Mouse (Mus musculus): ENCODE measurements around the gene Olfr1046. TPM values are rescaled to one million over a fixed set of nuclear protein-coding genes. Genes with fewer than 3 reads are reported as not detected.
"Not testable (repeated sequence)": the region's sequence is repeated elsewhere in the genome, so short reads cannot be mapped to it uniquely, and the experiment has no call there.

Gene Olfr1046
- total RNA-seq (2021) = not detected

GRCm38 (mm10) chr2:86219214-86219613 is at the start of gene Olfr1046:
Olfr1046 (minus strand) TSS chr2:86219314.
- intact Hi-C loops (cut with DNase I) = no loop called here
- no peak for DNase-seq

DNA sequence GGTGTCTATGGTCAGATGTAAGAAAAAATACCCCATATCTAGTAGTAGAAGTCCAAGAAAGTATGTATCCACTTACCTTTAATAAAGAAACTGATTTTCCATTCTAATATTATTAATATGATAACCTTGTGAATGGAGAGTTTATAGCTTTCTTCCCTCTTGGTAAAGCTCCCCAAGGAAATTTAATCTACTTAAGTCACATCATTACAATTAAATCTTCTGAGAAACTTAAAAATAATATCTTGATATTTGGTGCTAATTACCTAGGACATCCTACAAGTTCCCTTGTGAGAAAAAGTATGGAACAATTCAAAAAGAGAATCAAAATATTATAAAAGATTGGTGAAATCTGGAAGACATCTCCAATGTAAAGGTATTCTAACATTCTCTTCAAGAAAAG is 39.1 kb upstream of the Olfr1046 start, which contains the start of gene Olfr1049:
TSS of gene Olfr1049 (minus strand) at position 101 of the 400 bp plus-strand sequence.
- DNase-seq; intact Hi-C loops (cut with DNase I): not testable (repeated sequence)

- no peak for DNase-seq
- intact Hi-C loops (cut with DNase I) = no loop called here
These were observed 21.1 kb upstream of the Olfr1046 start, which contains the start of gene Olfr1048 for GRCm38 (mm10) chr2:86240189-86240588. Olfr1048 (minus strand) TSS chr2:86240289.

GRCm38 (mm10) chr2:86231301-86231700 is 12.2 kb upstream of the Olfr1046 start, which contains the start of gene Olfr1047:
Olfr1047 (minus strand) TSS chr2:86231401.
- intact Hi-C loops (cut with DNase I) = no loop called here
- DNase-seq = no peak

DNA sequence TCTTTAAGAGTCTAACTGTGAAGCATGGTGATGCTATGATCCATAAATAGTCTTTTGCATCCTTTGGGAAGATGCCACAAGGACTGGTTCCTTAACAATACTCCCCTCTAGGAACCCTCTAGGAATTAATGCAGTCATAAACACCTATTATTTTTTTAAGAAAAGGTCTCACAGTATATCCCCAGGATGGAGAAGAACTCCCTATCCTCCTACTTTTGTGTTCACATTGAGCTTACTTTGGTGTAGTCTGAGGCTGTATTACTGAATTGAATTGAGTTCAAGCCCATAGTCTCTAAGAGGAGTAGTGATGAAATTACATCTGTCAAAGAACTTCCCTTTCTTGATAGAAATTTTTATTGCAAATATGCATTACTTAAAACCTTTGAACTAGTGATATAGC is 16.2 kb downstream of the Olfr1046 start, which contains the start of gene Olfr1045:
TSS of gene Olfr1045 (minus strand) at position 101 of the 400 bp plus-strand sequence.
- no peak for DNase-seq
- intact Hi-C loops (cut with DNase I) = no loop called here

GRCm38 (mm10) chr2:86195863-86196262 is 23.3 kb downstream of the Olfr1046 start:
- intact Hi-C loops (cut with DNase I) = no loop called here

DNA sequence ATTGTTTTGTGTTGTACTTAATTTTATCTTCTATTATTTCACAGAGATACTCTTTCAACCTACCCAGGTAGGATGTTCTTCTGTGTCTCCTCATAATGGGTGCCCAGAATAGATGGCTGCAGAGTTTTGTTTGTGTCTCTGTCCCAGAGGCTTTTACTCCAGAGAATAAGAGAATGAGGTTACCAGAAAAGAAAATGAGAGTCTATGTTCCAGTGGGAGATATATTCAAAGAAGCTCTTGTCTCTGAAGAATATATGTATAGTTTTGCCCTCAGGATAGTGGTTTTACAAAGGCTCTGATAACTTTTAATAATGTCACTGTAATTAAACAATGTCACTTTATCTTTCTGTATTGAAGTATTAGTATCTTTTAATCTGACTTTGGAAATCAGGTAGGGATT is 33.5 kb downstream of the Olfr1046 start, which contains the start of gene Olfr52:
TSS of gene Olfr52 (minus strand) at position 101 of the 400 bp plus-strand sequence.
- intact Hi-C loops (cut with DNase I) = no loop called here
- DNase-seq = no peak

More at GRCm38 (mm10) chr2:86195863-86196262, 23.3 kb downstream of the Olfr1046 start:
- no peak for DNase-seq

DNA sequence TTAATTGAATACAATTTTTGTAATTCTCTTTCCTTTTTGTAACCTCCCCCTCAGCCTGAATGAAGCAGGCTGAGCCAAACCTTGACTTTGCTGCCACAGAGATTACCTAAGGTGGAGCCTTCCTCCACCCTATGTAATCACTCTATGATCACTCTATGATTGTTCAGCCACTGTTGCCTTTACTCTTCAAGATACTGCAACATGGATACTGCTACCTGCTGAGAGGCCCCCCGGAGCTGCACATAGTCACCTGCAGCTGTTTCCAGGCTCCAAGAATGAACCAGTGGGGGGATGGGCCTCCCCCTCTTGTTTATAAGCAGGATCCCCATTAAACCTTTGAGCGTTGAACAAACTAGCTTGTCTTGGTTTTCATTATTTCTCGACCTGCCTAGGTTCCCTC is 39.2 kb downstream of the Olfr1046 start:
- DNase-seq = no peak
- intact Hi-C loops (cut with DNase I) = no loop called here

DNA sequence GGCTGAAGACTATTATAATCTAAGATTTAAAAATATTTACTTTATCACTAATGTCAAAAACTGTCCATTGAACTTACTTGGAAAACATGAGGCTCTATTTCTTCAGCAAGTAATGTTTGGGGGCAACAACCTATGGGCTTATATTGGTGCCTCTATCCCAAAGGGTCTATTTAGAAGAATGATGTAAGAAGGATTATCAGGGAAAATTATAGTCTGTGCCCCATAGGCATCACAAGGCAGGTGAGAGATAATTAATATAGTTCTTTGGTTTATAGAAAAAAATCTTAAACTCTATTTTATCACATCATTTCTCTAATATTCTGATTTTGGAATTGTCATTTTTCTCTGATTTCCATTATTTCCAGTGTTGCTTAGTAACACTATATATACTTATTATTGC is 41.4 kb downstream of the Olfr1046 start, which contains the start of gene Olfr1044:
TSS of gene Olfr1044 (minus strand) at position 101 of the 400 bp plus-strand sequence.
- intact Hi-C loops (cut with DNase I) = no loop called here
- no peak for DNase-seq

DNA sequence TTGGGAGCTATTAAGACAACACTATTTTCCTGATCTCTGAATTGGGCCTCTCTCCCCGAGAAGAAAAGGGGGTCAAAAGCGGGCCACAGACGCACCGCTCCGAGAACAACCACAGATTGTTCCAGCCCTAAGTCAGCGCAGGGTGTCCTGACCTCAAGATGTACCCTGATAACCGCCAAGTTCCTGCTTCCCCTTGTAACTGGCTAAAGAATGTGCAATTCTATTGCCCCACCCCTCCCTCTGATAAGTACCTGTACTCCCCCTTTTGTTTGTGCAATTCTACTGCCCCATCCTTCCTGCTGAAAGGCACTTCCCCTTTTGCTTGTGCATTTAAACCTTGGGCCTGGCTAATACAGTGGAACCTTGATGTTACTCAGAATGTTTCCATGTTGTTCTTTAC is 43.7 kb downstream of the Olfr1046 start:
- intact Hi-C loops (cut with DNase I) = not testable (repeated sequence)

DNA sequence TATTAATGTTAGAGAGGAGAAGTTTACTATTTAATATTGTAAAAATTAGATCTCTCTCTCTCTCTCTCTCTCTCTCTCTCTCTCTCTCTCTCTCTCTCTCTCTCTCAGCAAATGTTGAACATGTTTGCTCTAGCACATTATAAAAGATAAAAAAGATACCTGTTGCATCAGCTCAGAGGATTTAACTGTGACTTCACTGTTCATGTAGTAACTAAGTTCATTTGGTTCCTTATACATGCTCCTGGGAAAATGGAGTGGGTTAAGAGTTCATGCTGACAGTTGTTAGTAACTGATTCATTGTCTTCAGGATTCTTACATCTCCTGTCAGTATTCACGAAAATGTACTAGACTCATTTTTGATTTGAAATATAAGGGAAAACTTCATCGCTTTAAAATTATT is 51.7 kb downstream of the Olfr1046 start, which contains the start of gene Olfr1043:
TSS of gene Olfr1043 (minus strand) at position 101 of the 400 bp plus-strand sequence.
- no peak for DNase-seq
- intact Hi-C loops (cut with DNase I) = no loop called here

More for the DNA sequence above, 43.7 kb downstream of the Olfr1046 start:
- not testable (repeated sequence) for DNase-seq

Other genes with a start within 250 kb of the Olfr1046 start
- not detected for gene Olfr1029, start 245.4 kb downstream of the Olfr1046 start, total RNA-seq (2021)
- not detected for gene Olfr1030, start 240.0 kb downstream of the Olfr1046 start, total RNA-seq (2021)
- not detected for gene Olfr1031, start 229.0 kb downstream of the Olfr1046 start, total RNA-seq (2021)
- not detected for gene Olfr1032, start 213.8 kb downstream of the Olfr1046 start, total RNA-seq (2021)
- gene Olfr1033, start 198.7 kb downstream of the Olfr1046 start, total RNA-seq (2021) = 1 to 10 TPM; 1.2 to 8.1 TPM
- under 1 TPM; 0.10 to 0.17 TPM for gene Olfr1034, start 173.5 kb downstream of the Olfr1046 start, total RNA-seq (2021)
- gene Olfr1036, start 145.3 kb downstream of the Olfr1046 start, total RNA-seq (2021) = not detected
- gene Olfr1037, start 131.9 kb downstream of the Olfr1046 start, total RNA-seq (2021) = not detected
- gene Olfr1039, start 83.4 kb downstream of the Olfr1046 start, total RNA-seq (2021) = not detected
- not detected for gene Olfr1040, start 72.6 kb downstream of the Olfr1046 start, total RNA-seq (2021)
- not detected for gene Olfr1042, start 57.5 kb downstream of the Olfr1046 start, total RNA-seq (2021)
- not detected for gene Olfr1043, start 51.8 kb downstream of the Olfr1046 start, total RNA-seq (2021)
- not detected for gene Olfr1044, start 41.5 kb downstream of the Olfr1046 start, total RNA-seq (2021)
- not detected for gene Olfr52, start 33.6 kb downstream of the Olfr1046 start, total RNA-seq (2021)
- gene Olfr1045, start 16.3 kb downstream of the Olfr1046 start, total RNA-seq (2021) = not detected
- gene Olfr1047, start 12.1 kb upstream of the Olfr1046 start, total RNA-seq (2021) = not detected
- not detected for gene Olfr1048, start 21.0 kb upstream of the Olfr1046 start, total RNA-seq (2021)
- not detected for gene Olfr1049, start 39.0 kb upstream of the Olfr1046 start, total RNA-seq (2021)
- not detected for gene Olfr1051, start 59.8 kb upstream of the Olfr1046 start, total RNA-seq (2021)
- gene Olfr1052, start 73.1 kb upstream of the Olfr1046 start, total RNA-seq (2021) = not detected
- not detected for gene Olfr1053, start 96.0 kb upstream of the Olfr1046 start, total RNA-seq (2021)
- not detected for gene Olfr1054, start 116.1 kb upstream of the Olfr1046 start, total RNA-seq (2021)
- not detected for gene Olfr1055, start 131.0 kb upstream of the Olfr1046 start, total RNA-seq (2021)
- not detected for gene Olfr1056, start 143.2 kb upstream of the Olfr1046 start, total RNA-seq (2021)
- not detected for gene Olfr1057, start 159.1 kb upstream of the Olfr1046 start, total RNA-seq (2021)
- gene Olfr1058, start 169.2 kb upstream of the Olfr1046 start, total RNA-seq (2021) = not detected
- gene Olfr1061, start 194.7 kb upstream of the Olfr1046 start, total RNA-seq (2021) = not detected
- not detected for gene Olfr1062, start 207.4 kb upstream of the Olfr1046 start, total RNA-seq (2021)
- not detected for gene Olfr1065, start 231.3 kb upstream of the Olfr1046 start, total RNA-seq (2021)
- gene Olfr1066, start 237.0 kb upstream of the Olfr1046 start, total RNA-seq (2021) = not detected